Mouse (Mus musculus): Measurements from ENCODE around the gene Atxn1l.

DNA sequence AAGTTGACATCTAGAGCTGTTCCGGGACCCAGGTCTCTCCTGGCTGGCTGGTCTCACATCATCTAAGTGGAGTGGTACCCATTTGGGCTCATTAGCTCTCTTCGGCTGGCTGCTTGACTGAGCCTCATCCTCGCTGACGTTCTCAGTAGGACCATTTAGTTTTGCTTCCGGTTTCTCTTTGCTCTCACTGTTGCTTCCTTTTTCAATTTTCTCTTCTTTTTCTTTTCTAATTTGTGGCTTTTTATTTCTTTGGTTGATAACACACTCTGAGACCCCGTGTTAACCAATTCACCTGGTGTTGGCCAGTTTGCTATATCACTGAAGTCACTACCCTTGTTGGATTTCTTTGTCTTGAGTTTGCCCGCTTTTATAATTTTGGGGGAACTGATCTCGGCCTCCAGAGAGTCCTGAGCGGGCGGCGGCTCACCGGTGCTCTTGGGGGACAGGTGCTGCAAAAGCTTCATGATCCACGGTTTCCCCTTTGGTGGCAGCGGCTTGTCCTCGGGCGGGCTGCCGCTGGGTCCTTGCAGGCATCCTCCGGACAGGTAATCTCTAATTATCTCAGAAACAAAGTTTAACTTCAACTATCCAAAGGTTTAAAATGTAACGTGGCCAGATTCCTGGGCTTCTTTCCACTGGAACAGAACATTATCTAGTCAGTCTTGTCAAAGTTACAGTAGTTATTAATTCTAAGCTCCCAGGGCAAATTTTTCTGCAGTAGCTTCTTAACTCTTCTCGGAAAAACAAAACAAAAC lies 14.4 kb upstream of the Atxn1l start:
- TF ChIP-seq CTCF (conservative IDR thresholded peaks at IDR 0.05; ENCODE audit: low read length) (no peak), POU5F1 (IDR thresholded peaks at IDR 0.05; ENCODE audit: borderline replicate concordance, low read length) (no peak), NANOG (IDR thresholded peaks at IDR 0.05; ENCODE audit: borderline replicate concordance, low read length) (no peak)
